Mouse (Mus musculus): ENCODE results near the gene Trem3.

DNA sequence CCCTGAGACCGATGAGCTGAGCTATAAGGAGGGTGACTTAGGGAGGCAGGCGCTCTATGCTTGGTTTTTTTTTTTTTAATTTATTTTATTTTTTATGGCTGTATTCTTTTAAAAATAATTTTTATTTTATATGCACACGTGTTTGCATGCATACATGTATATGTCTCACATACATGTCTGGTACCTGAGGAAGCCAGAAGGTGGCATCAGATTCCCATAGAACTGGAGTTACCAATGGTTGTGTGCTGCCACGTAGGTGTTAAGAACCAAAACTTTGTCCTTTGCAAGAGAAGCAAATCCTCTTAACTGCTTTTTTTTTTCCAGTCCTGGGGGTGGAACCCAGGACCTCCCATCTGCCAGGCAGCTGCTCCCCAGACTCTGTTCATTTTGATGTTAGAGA, 13.8 kb upstream of the Trem3 start:
- TF ChIP-seq POLR2A (IDR thresholded peaks at IDR 0.05; ENCODE audit: low read depth, low read length) (no peak), CTCF (IDR thresholded peaks at IDR 0.05; ENCODE audit: extremely low read depth, insufficient read length, insufficient replicate concordance, low read depth, low read length) (no peak)

All from small intestine, adult 2 months (tissue).